Mouse (Mus musculus) hindbrain, embryonic 11.5 days (tissue): ENCODE results near the gene Top2b. TPM values are rescaled to one million over a fixed set of nuclear protein-coding genes. Genes with fewer than 3 reads are reported as not detected.

Experiments used
- ATAC-seq: fragments of 200-750 bp; cut with Nextera tagmentation; 2 replicates; pipeline ENCODE4 v1.8.0; 2017; ENCODE audit warnings: mild to moderate bottlenecking, moderate TSS enrichment, moderate library complexity; ENCODE audit not compliant: low FRiP score
- DNase-seq: peaks from one replicate; pipeline ENCODE4 v3.0.0-alpha.2; 2015; ENCODE audit warnings: low spot score
- H3K27ac ChIP-seq: fragments of 300-500 bp; sonication (generic); 2 replicates; pipeline ENCODE4 v1.5.1; 2014; ENCODE audit warnings: mild to moderate bottlenecking, low read depth, low read length
- H3K27me3 ChIP-seq: fragments of 300-500 bp; sonication (generic); 2 replicates; pipeline ENCODE4 v1.6.1; 2014; ENCODE audit warnings: mild to moderate bottlenecking, low read length, moderate library complexity, mixed read lengths; ENCODE audit not compliant: control insufficient read depth, insufficient read depth
- H3K36me3 ChIP-seq: fragments of 300-500 bp; sonication (generic); 2 replicates; pipeline ENCODE4 v1.6.1; 2014; ENCODE audit warnings: mild to moderate bottlenecking, low read length, moderate library complexity, mixed read lengths; ENCODE audit not compliant: control insufficient read depth, insufficient read depth
- H3K4me1 ChIP-seq: fragments of 300-500 bp; sonication (generic); replicated peaks from 2 replicates; pipeline ENCODE4 v1.6.1; 2014; ENCODE audit warnings: low read length, mixed read lengths; ENCODE audit not compliant: control insufficient read depth, insufficient read depth
- H3K4me2 ChIP-seq: fragments of 300-500 bp; sonication (generic); replicated peaks from 2 replicates; pipeline ENCODE4 v1.6.1; 2014; ENCODE audit warnings: mild to moderate bottlenecking, low read depth, low read length
- H3K4me3 ChIP-seq: fragments of 300-500 bp; sonication (generic); 2 replicates; pipeline ENCODE4 v1.5.1; 2014; ENCODE audit warnings: low read depth, low read length
- H3K9ac ChIP-seq: fragments of 300-500 bp; sonication (generic); 2 replicates; pipeline ENCODE4 v1.6.1; 2014; ENCODE audit warnings: low read depth, low read length
- H3K9me3 ChIP-seq: fragments of 300-500 bp; sonication (generic); 2 replicates; pipeline ENCODE4 v1.6.1; 2016; ENCODE audit warnings: low read length; ENCODE audit not compliant: control insufficient read depth
- WGBS: fragments of 180-500 bp; shearing (Covaris S2); extraction: QIAGEN DNeasy Blood & Tissue Kit; methylation state at CpG from one replicate; pipeline ENCODE4 v1.1.7; 2014; 5-methylcytosine and 5-hydroxymethylcytosine counted together
- polyA plus RNA-seq: library from polyadenylated mRNA; unstranded; fragments of >200 nt; fragmentation: Nextera tagmentation; extraction: Ambion mirVana; gene quantifications from 2 replicates; pipeline ENCODE4 v1.2.1, GENCODE M21; 2014

Gene Top2b
- polyA plus RNA-seq, result 137 and 154 TPM in 2 replicates

DNA sequence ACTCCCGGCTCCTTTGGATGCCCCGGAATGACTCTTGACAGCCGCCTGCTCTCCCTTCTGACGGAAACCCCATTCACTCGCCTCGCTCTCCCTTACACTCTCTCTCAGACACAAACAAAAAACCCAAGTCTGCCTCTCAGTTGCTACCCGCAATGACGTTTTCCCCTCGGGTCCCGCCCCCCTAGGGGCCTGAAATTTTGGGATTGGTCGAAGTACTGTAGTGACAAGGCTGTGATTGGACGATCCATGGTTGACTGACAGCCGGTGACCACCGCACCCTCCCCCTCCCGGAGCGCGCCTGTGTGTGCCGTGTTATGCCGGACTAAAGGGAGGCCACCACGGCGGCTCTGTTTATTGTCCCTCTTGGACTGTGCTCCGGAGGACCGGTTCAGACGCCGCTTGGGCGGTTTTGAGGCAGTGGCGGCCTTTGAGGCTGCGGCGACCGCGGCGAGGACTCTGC, at the start of gene Top2b:
Top2b (plus strand) TSS at position 302 of the 460 bp plus-strand sequence.
- H3K4me1 ChIP-seq, result 0 out of 2 replicates have a peak, but pooled peaks cover 3% of the 10 kb centered on the region
- peak within 1 kb of the TSS; percentile 98 for H3K9ac ChIP-seq
- no peaks in the 10 kb centered on the region for H3K27me3 ChIP-seq
- peak within 1 kb of the TSS; percentile 94 for H3K4me3 ChIP-seq
- under 1% methylated on average over 30 of the region's 32 CpGs for WGBS
- H3K9me3 ChIP-seq, result no peaks in the 10 kb centered on the region
- peak within 1 kb of the TSS; percentile 98 for H3K27ac ChIP-seq
- peak within 1 kb of the TSS; percentile 74 for H3K4me2 ChIP-seq
- no peaks in the 10 kb centered on the region for H3K36me3 ChIP-seq
- ATAC-seq (peak; percentile 99), DNase-seq (peak; percentile 98)

DNA sequence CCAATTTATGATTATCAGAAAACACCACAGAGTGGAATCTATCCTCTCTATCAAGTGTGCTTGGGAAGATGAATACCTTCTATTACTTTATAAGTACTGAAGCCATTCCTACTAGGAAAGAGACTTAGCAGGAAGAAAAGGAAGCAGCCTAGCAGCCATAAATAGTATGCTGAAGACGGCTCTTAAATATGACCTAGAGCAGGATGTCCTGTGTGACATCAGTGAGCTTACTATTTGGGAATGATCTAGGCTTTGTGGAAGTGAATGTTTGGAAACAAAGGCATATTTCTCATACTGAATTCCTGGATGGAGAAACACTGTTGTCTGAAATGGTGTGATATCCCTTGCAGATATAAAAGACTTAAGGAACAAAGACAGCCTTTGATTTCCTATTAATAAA, 48.3 kb upstream of the Top2b start:
- no peak overlapping the region for H3K27ac ChIP-seq
- H3K9ac ChIP-seq, result no peak overlapping the region
- WGBS, result 80% methylated on average over 1 of the region's 1 CpGs
- no peak for DNase-seq
- no peaks in the 10 kb centered on the region for H3K36me3 ChIP-seq
- no peaks in the 10 kb centered on the region for H3K27me3 ChIP-seq
- no peaks in the 10 kb centered on the region for H3K4me1 ChIP-seq
- no peak overlapping the region for H3K4me3 ChIP-seq
- ATAC-seq, result no peak
- H3K9me3 ChIP-seq, result no peaks in the 10 kb centered on the region
- no peak overlapping the region for H3K4me2 ChIP-seq

DNA sequence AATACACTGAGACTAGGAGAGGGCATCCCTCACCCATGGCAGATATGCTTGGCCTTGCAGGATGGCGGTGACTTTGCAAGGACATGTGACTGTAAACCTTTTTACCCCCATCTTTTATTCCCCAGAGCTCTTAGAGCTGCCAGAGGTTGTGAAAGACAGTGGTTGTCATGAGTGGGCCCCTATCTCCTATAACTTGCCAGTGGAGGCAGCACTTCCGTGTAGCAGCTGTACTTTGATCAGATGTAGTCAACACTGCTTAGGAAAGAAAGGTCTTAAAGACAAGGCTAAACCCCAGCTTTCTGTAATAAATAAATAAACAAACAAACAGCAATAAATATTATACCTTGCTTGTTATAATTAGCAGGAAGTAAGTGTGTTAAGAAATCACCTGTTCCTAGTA, 45.2 kb upstream of the Top2b start:
- WGBS, result 87% methylated on average over 2 of the region's 2 CpGs
- no peak overlapping the region for H3K9ac ChIP-seq
- H3K4me2 ChIP-seq, result no peak overlapping the region
- H3K27ac ChIP-seq, result no peak overlapping the region
- no peak for ATAC-seq
- no peak for DNase-seq
- no peaks in the 10 kb centered on the region for H3K36me3 ChIP-seq
- H3K27me3 ChIP-seq, result no peaks in the 10 kb centered on the region
- H3K9me3 ChIP-seq, result no peaks in the 10 kb centered on the region
- H3K4me1 ChIP-seq, result no peaks in the 10 kb centered on the region
- no peak overlapping the region for H3K4me3 ChIP-seq

DNA sequence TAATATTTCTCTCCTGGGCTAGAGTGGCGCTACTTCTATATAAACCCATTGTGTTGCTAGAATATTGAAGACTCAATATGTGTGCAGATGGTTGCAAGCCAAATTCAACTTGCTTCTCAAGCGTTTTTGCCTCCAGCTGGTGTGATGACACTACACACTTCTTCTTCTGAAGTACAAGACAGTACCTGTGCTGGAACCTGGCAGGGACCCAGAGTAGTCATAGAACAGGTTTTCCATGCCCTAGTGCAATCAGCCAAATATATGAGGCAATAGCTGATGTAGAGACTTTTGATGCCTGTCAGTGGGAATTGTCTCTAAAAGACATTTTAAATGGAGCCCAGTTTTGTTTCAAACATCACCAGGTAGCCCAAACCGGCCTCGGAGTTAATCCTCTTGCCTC, 40.6 kb upstream of the Top2b start:
- Histone ChIP-seq H3K4me3 (no peak overlapping the region), H3K9ac (no peak overlapping the region), H3K9me3 (no peaks in the 10 kb centered on the region), H3K27me3 (no peaks in the 10 kb centered on the region), H3K4me1 (no peaks in the 10 kb centered on the region), H3K4me2 (no peak overlapping the region), H3K36me3 (no peaks in the 10 kb centered on the region), H3K27ac (no peak overlapping the region)
- no peak for DNase-seq
- ATAC-seq, result no peak
- 82% methylated on average over 4 of the region's 4 CpGs for WGBS

DNA sequence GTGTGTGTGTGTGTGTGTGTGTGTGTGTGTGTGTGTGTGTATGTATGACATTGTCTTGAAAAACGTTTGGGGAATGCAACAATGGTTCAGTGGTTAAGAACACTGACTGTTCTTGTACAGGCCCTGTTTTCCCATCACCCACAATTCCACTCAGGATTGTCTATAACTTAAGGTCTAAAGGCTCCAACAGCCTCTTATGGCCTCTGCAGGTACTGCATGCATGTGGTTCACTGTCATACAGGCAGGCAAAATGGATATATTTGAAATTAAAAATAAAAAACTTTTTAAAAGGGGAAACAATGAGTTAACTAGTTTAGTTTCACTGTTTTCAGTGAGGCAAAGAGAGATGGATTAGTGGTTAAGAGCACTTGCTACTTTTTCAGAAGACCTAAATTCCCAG, 39.8 kb upstream of the Top2b start:
- Histone ChIP-seq H3K36me3 (no peaks in the 10 kb centered on the region), H3K9me3 (no peaks in the 10 kb centered on the region), H3K4me3 (no peak overlapping the region), H3K4me1 (no peaks in the 10 kb centered on the region), H3K9ac (no peak overlapping the region), H3K27me3 (no peaks in the 10 kb centered on the region), H3K4me2 (no peak overlapping the region), H3K27ac (no peak overlapping the region)
- DNase-seq (no peak), ATAC-seq (no peak)
- 32% methylated on average over 1 of the region's 1 CpGs for WGBS

DNA sequence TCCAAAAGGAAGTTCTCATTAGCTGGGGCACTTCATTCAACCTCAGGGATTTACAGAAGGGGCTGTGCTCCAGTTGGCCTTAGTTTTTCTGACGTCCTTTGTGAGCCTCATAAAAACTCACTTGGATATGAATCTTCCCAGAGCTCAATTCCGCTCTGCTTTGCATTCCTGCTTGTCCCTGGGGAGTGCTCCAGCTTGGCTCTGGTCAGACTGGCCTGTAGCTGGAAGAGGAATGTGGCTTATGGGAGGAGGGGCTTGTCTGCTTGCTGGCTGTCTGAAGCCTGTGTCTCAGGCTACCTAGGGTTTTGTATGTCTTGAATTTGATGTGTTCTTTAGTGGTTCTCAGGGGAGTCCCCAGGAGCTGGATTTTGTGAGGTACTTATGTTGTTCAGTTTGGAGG, 36.4 kb upstream of the Top2b start:
- no peaks in the 10 kb centered on the region for H3K9me3 ChIP-seq
- ATAC-seq (peak; percentile 74), DNase-seq (peak; percentile 57)
- 0 out of 2 replicates have a peak overlapping the region, but pooled peaks have one; percentile 6 for H3K27ac ChIP-seq
- no peak overlapping the region for H3K4me3 ChIP-seq
- H3K4me2 ChIP-seq, result no peak overlapping the region
- H3K9ac ChIP-seq, result no peak overlapping the region
- 13% methylated on average over 2 of the region's 2 CpGs for WGBS
- H3K27me3 ChIP-seq, result no peaks in the 10 kb centered on the region
- H3K36me3 ChIP-seq, result no peaks in the 10 kb centered on the region
- no peaks in the 10 kb centered on the region for H3K4me1 ChIP-seq

DNA sequence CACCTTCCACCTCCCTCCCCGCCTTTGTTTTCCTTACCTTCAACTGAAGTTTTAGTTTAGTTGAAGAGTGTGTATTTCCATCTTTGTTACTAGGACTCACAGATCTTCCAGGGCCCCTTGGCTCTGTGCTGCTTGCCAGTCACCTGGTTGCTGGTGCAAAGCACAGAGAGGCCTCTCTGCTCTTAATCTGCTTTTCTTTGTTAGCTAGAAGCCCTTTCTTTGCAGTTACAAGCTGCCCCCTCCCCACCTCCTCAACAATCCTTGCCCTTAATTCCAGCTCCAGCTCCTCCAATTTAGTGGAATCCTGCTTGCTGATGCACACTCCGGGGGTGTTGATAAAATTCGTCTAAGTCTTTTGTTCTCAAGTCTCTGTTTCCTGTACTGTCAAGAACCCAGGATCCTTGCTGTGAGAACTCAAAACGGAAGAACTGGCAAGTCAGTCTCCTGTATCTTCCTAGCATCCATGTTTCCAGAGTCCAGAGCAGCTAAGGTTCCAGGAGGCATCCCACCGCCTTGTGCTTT, 36.0 kb upstream of the Top2b start:
- Histone ChIP-seq H3K9me3 (no peaks in the 10 kb centered on the region), H3K4me1 (no peaks in the 10 kb centered on the region), H3K27ac (peak overlapping the region; percentile 6; the same call in 1 of the 2 replicates), H3K4me3 (no peak overlapping the region), H3K9ac (no peak overlapping the region), H3K27me3 (no peaks in the 10 kb centered on the region), H3K36me3 (no peaks in the 10 kb centered on the region), H3K4me2 (no peak overlapping the region)
- ATAC-seq (0 out of 2 replicates have a peak, but pooled peaks have one; percentile 4), DNase-seq (no peak)
- 33% methylated on average over 5 of the region's 5 CpGs for WGBS

DNA sequence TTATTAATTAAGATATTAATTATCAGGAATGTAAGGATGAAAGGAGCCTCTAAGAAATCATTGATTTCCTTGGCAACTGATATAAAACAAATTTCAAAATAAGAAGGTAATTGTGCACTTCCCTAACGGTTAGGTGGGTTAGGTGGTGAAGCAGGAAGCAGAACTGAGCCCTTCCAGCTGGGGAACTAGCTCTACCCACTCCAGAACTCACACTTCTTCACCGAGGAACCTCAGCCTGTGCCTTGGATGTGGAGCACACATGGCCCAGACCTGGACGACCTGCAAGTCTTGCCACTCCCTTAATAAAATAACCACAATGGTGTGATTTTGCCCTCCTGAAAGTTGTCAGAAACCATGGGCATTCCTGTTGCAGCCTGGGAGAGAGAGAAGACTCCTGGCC, 35.2 kb upstream of the Top2b start:
- Histone ChIP-seq H3K4me2 (no peak overlapping the region), H3K36me3 (no peaks in the 10 kb centered on the region), H3K9ac (no peak overlapping the region), H3K4me3 (no peak overlapping the region), H3K9me3 (no peaks in the 10 kb centered on the region), H3K4me1 (no peaks in the 10 kb centered on the region), H3K27ac (no peak overlapping the region), H3K27me3 (no peaks in the 10 kb centered on the region)
- 72% methylated on average over 3 of the region's 3 CpGs for WGBS
- DNase-seq (no peak), ATAC-seq (no peak)

DNA sequence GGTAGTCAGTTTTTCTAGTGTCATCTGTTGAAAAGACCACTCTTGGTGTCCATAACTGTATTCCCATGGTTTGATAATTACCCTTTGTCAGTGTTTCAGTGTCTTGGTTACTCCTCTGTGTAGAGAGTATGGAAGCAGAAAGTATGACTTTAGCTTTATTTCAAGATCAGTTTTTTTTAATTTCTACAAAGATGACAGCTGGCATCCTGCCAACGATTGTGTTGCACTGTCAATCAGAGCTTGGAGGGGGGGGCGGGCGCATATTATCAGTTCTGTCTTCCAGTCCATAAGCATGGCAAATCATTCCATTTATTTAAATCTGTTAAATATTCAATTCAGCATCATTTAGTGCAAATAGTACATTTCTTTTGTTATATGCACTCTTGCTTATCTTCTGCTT, 30.7 kb upstream of the Top2b start:
- Histone ChIP-seq H3K4me3 (no peak overlapping the region), H3K27me3 (no peaks in the 10 kb centered on the region), H3K4me1 (no peaks in the 10 kb centered on the region), H3K4me2 (no peak overlapping the region), H3K9ac (no peak overlapping the region), H3K9me3 (no peaks in the 10 kb centered on the region), H3K27ac (no peak overlapping the region), H3K36me3 (no peaks in the 10 kb centered on the region)
- no peak for ATAC-seq
- DNase-seq, result no peak
- 94% methylated on average over 3 of the region's 3 CpGs for WGBS
